In the genomic region with DNA sequence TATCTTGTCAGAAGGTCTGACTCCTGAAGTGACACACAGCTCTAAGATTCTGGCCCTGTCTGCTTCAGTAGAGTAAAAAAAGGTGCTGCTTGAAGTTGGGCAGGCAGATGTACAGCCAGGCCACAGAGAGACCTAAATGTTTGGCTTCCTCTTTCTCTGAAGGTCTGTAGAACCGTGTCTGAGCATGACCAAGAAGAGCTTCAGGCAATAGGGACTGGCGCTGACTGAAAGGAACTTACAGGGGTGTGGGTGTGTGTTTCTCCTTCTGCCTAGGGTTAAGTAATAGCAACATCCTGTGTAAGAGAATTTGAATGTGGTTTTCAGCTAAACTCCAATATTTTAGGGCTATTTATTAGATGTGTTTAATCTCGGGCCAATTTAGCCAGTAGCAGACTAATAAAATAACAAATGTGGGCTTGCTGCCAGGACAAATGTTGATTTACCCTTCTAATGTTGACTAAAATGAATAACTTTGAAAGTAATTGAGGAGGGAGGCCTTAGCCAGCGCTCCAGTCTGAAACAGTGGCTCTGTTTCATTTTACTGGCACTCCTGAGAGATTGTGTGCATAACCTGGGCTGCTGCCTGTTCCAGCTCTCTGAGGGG, we compare ENCODE assay signal across 8 mouse cellular contexts.
A peak's percentile ranks its signal among the peaks of the same experiment; 100 is the strongest.
DNase-seq lines count a peak whose midpoint lies in the region; ATAC-seq lines count a peak whose summit lies in the region.

No protein-coding gene starts in this region.

- 33% methylated on average over 4 of the region's 4 CpGs for WGBS in kidney, embryonic 16.5 days

- no peak overlapping the region for H3K4me2 ChIP-seq in kidney, embryonic 16.5 days (replicated peaks; ENCODE audit: low read depth, low read length)

- ATAC-seq in kidney, embryonic 16.5 days (ENCODE audit: low FRiP score, low TSS enrichment) = peak; percentile 67
- peak; percentile 81 for ATAC-seq in megakaryocyte progenitor cell, adult 5-6 weeks (replicated peaks; ENCODE audit: poor library complexity)

- H3K9me3 ChIP-seq in kidney, embryonic 16.5 days (ENCODE audit: low read length) = no peaks in the 10 kb centered on the region

- H3K27me3 ChIP-seq in kidney, embryonic 16.5 days (ENCODE audit: insufficient read depth, low read length) = no peaks in the 10 kb centered on the region; the same call in 1 of the 2 replicates

- peak; percentile 55 for DNase-seq in adrenal gland, postnatal 10 days
- no peak for DNase-seq in adrenal gland, adult 8-10 months
- peak; percentile 72 for DNase-seq in CD4-positive helper T cell, adult 2 months (ENCODE audit: low read depth, low spot score)
- DNase-seq in forelimb bud, embryonic 11.5 days (ENCODE audit: low read depth, low spot score) = peak; percentile 64
- no peak for DNase-seq in cerebellum, postnatal 25 days
- DNase-seq in right cerebral cortex, postnatal 14 days = no peak

- no peak overlapping the region for H3K4me3 ChIP-seq in kidney, embryonic 16.5 days (ENCODE audit: low read length)

- H3K9ac ChIP-seq in kidney, embryonic 16.5 days (replicated peaks; ENCODE audit: low read length) = 0 out of 2 replicates have a peak overlapping the region, but pooled peaks have one; percentile 2

- peak overlapping the region; percentile 91 for H3K27ac ChIP-seq in kidney, embryonic 16.5 days (ENCODE audit: low read length)

- H3K36me3 ChIP-seq in kidney, embryonic 16.5 days (ENCODE audit: insufficient read depth, low read length) = no peaks in the 10 kb centered on the region

- peaks cover 27% of the 10 kb centered on the region for H3K4me1 ChIP-seq in kidney, embryonic 16.5 days (ENCODE audit: insufficient read depth, low read length)

Comparison
In these comparisons a context has a peak if more than half of its experiments do, and no peak if none do; other contexts are left out.
1. DNase-seq: peak in adrenal gland, postnatal 10 days (single experiment), CD4-positive helper T cell, adult 2 months (single experiment) and forelimb bud, embryonic 11.5 days (single experiment); none in adrenal gland, adult 8-10 months (single experiment), cerebellum, postnatal 25 days (0 of 2) and right cerebral cortex, postnatal 14 days (single experiment).